15 mouse cellular contexts compared by ENCODE assay signal in the genomic region with DNA sequence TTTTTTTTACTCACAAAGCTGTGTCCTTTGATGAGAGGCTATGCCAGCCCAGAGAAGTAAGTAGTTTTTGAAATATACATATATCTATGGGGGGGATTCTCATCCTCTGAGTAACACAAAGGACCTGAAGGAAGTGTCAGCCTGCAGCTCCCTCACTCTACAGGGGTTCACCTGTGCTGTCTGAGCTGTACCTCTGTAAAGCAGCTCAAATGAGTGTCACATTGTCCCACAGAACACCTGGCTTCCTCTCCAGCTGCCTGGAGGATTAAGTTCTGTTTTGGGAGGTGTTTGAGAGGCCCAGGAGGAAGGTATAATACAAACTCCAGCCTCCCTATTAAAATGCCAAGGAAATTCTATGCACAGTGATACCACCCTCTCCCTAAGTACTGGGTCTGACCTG.
"Had no signal": no experiment of that assay in that cellular context is flagged by ENCODE, and none has a peak within 500 bp of the region (broad histone marks: within the 10 kb centered on the region; RNA-seq: fewer than 3 reads in every experiment).

No protein-coding gene starts in this region.

- H3K27ac ChIP-seq: midbrain, embryonic 12.5 days; neural tube, embryonic 13.5 days; neural tube, embryonic 15.5 days had no signal

- H3K4me1 ChIP-seq: neural tube, embryonic 13.5 days; neural tube, embryonic 15.5 days had no signal

- H3K36me3 ChIP-seq: midbrain, embryonic 12.5 days; neural tube, embryonic 13.5 days; neural tube, embryonic 15.5 days had no signal

- H3K27me3 ChIP-seq: midbrain, embryonic 12.5 days; neural tube, embryonic 13.5 days; neural tube, embryonic 15.5 days had no signal

- H3K4me3 ChIP-seq: midbrain, embryonic 12.5 days; myocyte; neural tube, embryonic 13.5 days; neural tube, embryonic 15.5 days had no signal

- DNase-seq: lung, adult 18-20 months; lung, embryonic 14.5 days; lung, postnatal 10 days; lung, postnatal 4 days; retina, postnatal 1 day; right cerebral cortex, postnatal 25 days; right cerebral cortex, postnatal 4 days; spleen, adult 18-20 months; thymus, adult 18-20 months; thymus, postnatal 14 days; thymus, postnatal 36 days had no signal

- H3K9ac ChIP-seq: lung, embryonic 14.5 days; midbrain, embryonic 12.5 days; neural tube, embryonic 13.5 days; neural tube, embryonic 15.5 days had no signal

- H3K9me3 ChIP-seq: midbrain, embryonic 12.5 days; neural tube, embryonic 13.5 days; neural tube, embryonic 15.5 days had no signal

- H3K4me2 ChIP-seq: lung, embryonic 14.5 days; midbrain, embryonic 12.5 days; neural tube, embryonic 13.5 days; neural tube, embryonic 15.5 days had no signal
